Mouse (Mus musculus): ENCODE data around the gene Cdc73.
"Not testable (repeated sequence)": the region's sequence is repeated elsewhere in the genome, so short reads cannot be mapped to it uniquely, and the experiment has no call there.

Cdc73 gene

GRCm38 (mm10) chr1:143664786-143665185 lies 37.9 kb downstream of the Cdc73 start:
- not testable (repeated sequence) for DNase-seq

GRCm38 (mm10) chr1:143663197-143663596 lies 39.5 kb downstream of the Cdc73 start:
- DNase-seq = no peak

- no peak for DNase-seq
Observed at GRCm38 (mm10) chr1:143653646-143654045, 49.0 kb downstream of the Cdc73 start.

- no peak for DNase-seq
Observed at GRCm38 (mm10) chr1:143650317-143650716, 52.4 kb downstream of the Cdc73 start.

- DNase-seq = no peak
Observed at GRCm38 (mm10) chr1:143646219-143646618, 56.5 kb downstream of the Cdc73 start.

- no peak for DNase-seq
Observed at GRCm38 (mm10) chr1:143645386-143645785, 57.3 kb downstream of the Cdc73 start.

- DNase-seq = no peak
Observed at GRCm38 (mm10) chr1:143644221-143644620, 58.5 kb downstream of the Cdc73 start.

GRCm38 (mm10) chr1:143640650-143641407 lies 61.9 kb downstream of the Cdc73 start, which contains the start of gene B3galt2:
Gene B3galt2, plus strand, starts transcription at chr1:143640664.
- DNase-seq = no peak

- no peak for DNase-seq
Observed at GRCm38 (mm10) chr1:143632854-143633587, 69.7 kb downstream of the Cdc73 start.

- DNase-seq = no peak
Observed at GRCm38 (mm10) chr1:143632361-143632760, 70.3 kb downstream of the Cdc73 start.

GRCm38 (mm10) chr1:143631337-143631736 lies 71.4 kb downstream of the Cdc73 start:
- DNase-seq = no peak

GRCm38 (mm10) chr1:143622634-143623033 lies 80.1 kb downstream of the Cdc73 start:
- no peak for DNase-seq

- DNase-seq = no peak
Observed at GRCm38 (mm10) chr1:143621930-143622329, 80.8 kb downstream of the Cdc73 start.

- no peak for DNase-seq
Observed at GRCm38 (mm10) chr1:143619760-143620159, 82.9 kb downstream of the Cdc73 start.

GRCm38 (mm10) chr1:143612901-143613300 lies 89.8 kb downstream of the Cdc73 start:
- no peak for DNase-seq

- no peak for DNase-seq
Observed at GRCm38 (mm10) chr1:143608911-143609310, 93.8 kb downstream of the Cdc73 start.

GRCm38 (mm10) chr1:143596864-143597263 lies 105.8 kb downstream of the Cdc73 start:
- DNase-seq = no peak

- DNase-seq = no peak
Observed at GRCm38 (mm10) chr1:143576824-143577543, 125.7 kb downstream of the Cdc73 start.

- DNase-seq = peak; percentile 21
Observed at GRCm38 (mm10) chr1:143558235-143558634, 144.5 kb downstream of the Cdc73 start.

GRCm38 (mm10) chr1:143555533-143555932 lies 147.2 kb downstream of the Cdc73 start:
- DNase-seq = no peak

GRCm38 (mm10) chr1:143554621-143555020 lies 148.1 kb downstream of the Cdc73 start:
- no peak for DNase-seq

Data from cerebellum, adult 8-10 months (tissue).